Mouse (Mus musculus) CH12F3 (cell line): ENCODE results near the gene Slc35b4.

Experiments
- in situ Hi-C: fragments of 300-500 bp; cut with MboI; formaldehyde crosslinking; loops from 2 replicates; pipeline ENCODE4 v1.14.3; 2020; ENCODE audit warnings: low sequenced_read_pairs

The Slc35b4 gene

GRCm38 (mm10) chr6:34176864-34177247, at the start of gene Slc35b4:
TSS of gene Slc35b4 (minus strand) at chr6:34177111.
- in situ Hi-C loops: no loop called here

DNA sequence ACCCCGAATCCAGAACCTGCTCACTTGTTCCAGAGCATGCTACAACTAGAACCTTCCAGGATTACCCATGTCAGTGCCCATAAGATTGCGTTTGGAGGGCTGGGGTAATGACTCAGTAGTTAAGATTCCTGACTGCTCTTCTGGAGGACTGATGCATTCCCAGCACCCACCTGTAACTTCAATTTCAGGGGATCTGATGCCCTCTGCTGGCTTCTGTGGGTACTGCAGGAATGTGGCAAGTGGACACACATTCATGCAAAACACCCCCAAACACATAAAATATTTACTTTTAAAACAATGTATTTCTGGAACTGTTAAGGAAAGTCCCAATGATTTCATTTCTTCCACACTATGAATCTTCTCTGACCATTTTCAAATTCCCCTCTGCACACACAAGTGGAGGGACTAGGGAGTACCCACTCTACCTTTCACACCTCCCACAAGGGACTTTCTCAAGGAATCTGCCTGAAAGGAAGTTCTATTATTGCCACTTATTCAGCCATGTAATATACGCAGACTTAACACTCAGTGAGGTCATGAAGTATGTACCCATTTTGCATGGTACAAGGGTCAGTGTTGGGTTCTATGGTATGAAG, 48.2 kb upstream of the Slc35b4 start:
- in situ Hi-C loops: no loop called here

DNA sequence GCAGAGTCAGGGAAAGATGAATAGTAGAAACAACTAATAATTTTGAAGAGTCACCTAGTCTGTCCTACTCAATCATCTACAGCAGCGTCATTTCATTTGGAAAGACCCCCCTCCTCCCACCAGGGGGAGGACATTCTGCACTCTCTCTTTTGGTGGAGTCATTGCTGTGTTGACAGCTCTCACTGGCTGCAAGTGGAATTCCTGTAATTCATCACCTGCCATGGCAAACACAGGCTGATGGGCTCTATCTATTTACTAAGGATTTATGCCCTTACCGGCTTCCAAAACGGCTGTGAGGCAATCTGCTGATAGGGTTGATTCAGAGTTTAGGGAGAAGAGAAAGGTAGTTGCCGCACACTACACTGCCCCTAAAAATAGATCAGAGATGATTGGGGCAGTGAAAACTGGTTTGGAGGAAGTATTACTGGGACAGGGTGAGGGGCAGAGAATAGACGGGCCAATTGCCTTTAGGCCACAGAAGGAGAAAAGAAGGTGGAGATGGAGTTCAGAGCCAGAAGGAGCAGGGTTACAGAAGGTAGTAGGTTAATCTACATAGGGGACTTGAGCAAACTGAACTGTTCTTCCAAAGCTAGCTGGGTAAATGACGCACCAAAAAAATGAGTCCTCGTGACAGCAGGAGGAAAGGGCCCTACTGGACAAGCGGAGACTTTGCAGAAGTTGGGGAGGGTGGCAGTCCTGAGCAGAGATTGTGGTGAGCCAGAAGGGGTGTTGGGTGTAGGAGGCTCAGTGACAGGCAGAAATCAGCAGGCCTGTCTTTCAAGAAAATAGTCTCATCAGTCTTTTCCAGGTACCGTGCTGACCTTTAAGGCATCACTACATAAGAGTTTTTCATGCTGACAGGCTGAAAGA, 39.8 kb upstream of the Slc35b4 start:
- in situ Hi-C loops: no loop called here

- in situ Hi-C loops: no loop called here
Observed at GRCm38 (mm10) chr6:34205754-34206153, 28.8 kb upstream of the Slc35b4 start.

GRCm38 (mm10) chr6:34204971-34205572, 28.2 kb upstream of the Slc35b4 start:
- in situ Hi-C loops: no loop called here

DNA sequence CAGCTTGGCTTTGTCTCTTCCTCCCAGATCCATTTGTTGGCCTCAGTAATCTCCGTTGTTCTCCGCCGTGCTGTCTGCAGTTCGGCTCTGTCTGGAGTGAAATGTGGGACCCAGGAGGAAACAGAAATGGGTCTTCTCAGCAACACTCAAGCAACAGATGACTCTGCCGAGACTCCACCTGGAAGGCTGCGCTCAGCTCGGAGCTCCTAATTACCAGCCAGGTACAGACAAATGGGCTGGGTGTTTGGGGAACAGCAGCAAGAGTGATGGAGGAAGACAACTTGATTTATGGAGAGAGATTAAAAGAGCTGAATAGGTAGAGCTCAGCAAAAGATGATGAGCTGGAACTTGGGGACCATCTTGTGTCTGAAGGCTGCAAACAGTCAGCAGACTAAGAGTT, 26.6 kb upstream of the Slc35b4 start:
- in situ Hi-C loops: no loop called here

- in situ Hi-C loops: no loop called here
Observed at GRCm38 (mm10) chr6:34194981-34195380, 18.1 kb upstream of the Slc35b4 start.

GRCm38 (mm10) chr6:34193708-34194475, 17.0 kb upstream of the Slc35b4 start:
- in situ Hi-C loops: no loop called here

- in situ Hi-C loops: no loop called here
Observed at GRCm38 (mm10) chr6:34191401-34191800, 14.5 kb upstream of the Slc35b4 start.

DNA sequence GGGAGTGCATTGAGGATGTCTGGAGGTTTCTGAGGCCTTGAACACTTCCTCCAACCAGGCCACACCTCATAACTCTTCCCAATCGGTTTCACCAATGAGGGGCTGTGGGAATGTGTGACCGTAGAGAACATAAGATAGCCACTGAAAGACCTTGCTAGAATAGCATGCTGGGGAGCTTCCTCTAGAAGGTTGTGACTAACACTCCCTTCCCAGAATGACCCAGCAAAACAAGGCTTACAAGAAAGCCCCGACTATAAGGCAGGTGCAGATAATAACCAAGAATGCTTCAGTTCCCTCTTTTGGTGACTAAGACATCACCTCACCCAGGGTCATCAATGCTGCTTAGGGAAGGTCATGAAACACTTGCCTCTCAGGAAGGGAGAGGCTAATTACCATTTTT, 12.6 kb upstream of the Slc35b4 start:
- in situ Hi-C loops: no loop called here

DNA sequence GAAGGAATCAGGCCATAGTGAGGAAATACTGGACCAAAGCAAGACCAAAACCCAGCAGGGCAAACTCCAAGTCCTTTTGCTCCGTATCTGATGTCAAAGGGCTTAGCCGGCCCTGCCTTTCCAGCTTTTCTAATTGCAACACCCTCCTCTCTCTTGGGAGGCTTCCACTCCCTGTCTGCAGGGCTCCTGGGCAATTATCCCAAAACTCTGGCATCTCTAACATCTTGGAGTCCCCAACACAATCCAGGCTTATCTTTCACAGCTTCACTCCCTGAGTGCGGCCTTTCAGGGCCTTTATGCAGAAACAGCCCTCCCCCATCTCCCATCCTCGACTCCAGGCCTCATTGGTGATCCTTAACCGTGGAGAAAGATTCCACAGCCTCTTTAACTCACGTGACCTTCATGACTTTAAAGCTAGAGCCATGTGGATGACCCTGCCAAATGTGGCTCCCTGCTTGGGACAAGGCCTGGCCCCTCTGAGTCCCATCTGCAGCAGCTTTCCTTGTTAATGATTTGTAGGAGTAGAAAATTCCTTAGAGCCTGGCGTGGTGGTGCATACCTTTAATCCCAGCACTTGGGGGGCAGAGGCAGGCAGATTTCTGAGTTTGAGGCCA, 11.2 kb upstream of the Slc35b4 start:
- in situ Hi-C loops: no loop called here

- in situ Hi-C loops: no loop called here
Observed at GRCm38 (mm10) chr6:34187273-34187863, 10.5 kb upstream of the Slc35b4 start.

- in situ Hi-C loops: no loop called here
Observed at GRCm38 (mm10) chr6:34183326-34183725, 6.4 kb upstream of the Slc35b4 start.

DNA sequence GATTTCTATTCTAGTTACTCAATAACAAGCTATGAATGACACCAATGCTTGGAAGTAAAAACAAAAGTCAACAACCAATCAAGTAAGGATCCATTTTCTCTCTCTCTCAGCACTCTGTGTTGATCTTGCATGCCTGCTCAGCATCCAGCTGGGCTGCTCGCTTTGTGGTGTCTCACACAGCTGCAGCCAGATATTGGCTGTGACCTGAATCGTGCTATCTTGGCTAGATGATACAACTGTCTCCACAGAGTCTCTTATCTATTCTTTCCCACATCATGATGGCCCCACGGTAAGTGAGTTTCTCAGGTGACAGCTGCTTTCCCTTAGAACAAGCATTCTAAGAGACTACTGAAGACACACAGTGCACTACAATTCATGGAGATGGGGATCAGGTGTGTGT, 5.0 kb upstream of the Slc35b4 start:
- in situ Hi-C loops: no loop called here

- in situ Hi-C loops: no loop called here
Observed at GRCm38 (mm10) chr6:34179911-34180310, 3.0 kb upstream of the Slc35b4 start.

DNA sequence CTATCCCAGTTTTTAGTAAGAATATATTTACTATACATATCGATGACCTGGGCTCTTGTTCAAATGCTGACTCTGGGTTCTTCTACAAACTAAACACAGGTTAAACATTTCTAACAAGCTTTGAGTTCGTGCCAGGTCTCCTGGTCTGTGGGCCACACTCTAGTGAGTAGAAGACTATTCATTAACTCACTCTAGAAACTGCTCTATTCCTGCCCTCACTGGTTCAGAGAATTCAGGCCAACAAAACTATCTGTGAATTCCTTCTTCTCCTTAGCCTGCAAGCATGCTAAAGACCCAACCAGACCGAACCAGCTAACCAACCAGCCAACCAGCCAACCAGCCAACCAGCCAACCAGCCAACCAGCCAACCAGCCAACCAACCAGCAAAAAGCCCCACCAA, 2.1 kb upstream of the Slc35b4 start:
- in situ Hi-C loops: no loop called here

- in situ Hi-C loops: no loop called here
Observed at GRCm38 (mm10) chr6:34176111-34176863, 624 bp downstream of the Slc35b4 start.

GRCm38 (mm10) chr6:34174715-34175114, 2.2 kb downstream of the Slc35b4 start:
- in situ Hi-C loops: no loop called here

DNA sequence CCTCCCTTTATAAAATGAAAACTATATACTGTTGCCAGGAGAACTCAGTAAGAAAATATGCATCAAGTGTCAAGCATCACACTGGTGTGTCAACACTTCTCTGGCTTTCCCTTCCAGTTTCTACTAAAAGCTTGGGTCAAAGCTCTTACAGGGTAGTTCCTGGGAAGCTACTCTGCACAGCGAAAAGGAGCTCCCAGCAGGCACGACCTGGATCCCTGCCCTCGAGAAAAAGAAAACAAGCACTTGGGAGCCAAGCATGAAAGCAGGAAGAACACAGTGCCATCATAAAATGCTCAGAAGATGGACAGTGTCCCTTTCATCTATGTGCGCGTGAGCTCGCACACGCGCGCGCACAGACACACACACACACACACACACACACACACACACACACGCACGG, 3.7 kb downstream of the Slc35b4 start:
- in situ Hi-C loops: no loop called here
